Mouse (Mus musculus): ENCODE measurements around the gene Vdr.
"Not testable (repeated sequence)": the region's sequence is repeated elsewhere in the genome, so short reads cannot be mapped to it uniquely, and the experiment has no call there.

Vdr gene

GRCm38 (mm10) chr15:97880441-97880840, 30.0 kb downstream of the Vdr start:
- DNase-seq (ENCODE audit: low spot score in 2 of 2), result no peak

- DNase-seq (ENCODE audit: low spot score in 2 of 2), result no peak
Measured at GRCm38 (mm10) chr15:97878696-97879328, 31.6 kb downstream of the Vdr start.

GRCm38 (mm10) chr15:97875784-97876183, 34.6 kb downstream of the Vdr start:
- no peak for DNase-seq (ENCODE audit: low spot score in 2 of 2)

- no peak for DNase-seq (ENCODE audit: low spot score in 2 of 2)
Measured at GRCm38 (mm10) chr15:97873717-97874116, 36.7 kb downstream of the Vdr start.

GRCm38 (mm10) chr15:97872161-97872560, 38.3 kb downstream of the Vdr start:
- no peak for DNase-seq (ENCODE audit: low spot score in 2 of 2)

GRCm38 (mm10) chr15:97871055-97872030, 39.1 kb downstream of the Vdr start:
- DNase-seq (ENCODE audit: low spot score in 2 of 2), result no peak

GRCm38 (mm10) chr15:97870116-97870515, 40.3 kb downstream of the Vdr start:
- DNase-seq (ENCODE audit: low spot score in 2 of 2), result not testable (repeated sequence)

- no peak for DNase-seq (ENCODE audit: low spot score in 2 of 2)
Measured at GRCm38 (mm10) chr15:97868985-97869384, 41.4 kb downstream of the Vdr start.

- DNase-seq (ENCODE audit: low spot score in 2 of 2), result no peak
Measured at GRCm38 (mm10) chr15:97865988-97866387, 44.4 kb downstream of the Vdr start.

- no peak for DNase-seq (ENCODE audit: low spot score in 2 of 2)
Measured at GRCm38 (mm10) chr15:97865175-97865574, 45.3 kb downstream of the Vdr start.

GRCm38 (mm10) chr15:97864361-97865045, 45.9 kb downstream of the Vdr start:
- no peak for DNase-seq (ENCODE audit: low spot score in 2 of 2)

- peak; percentile 33 to 45 for DNase-seq (ENCODE audit: low spot score in 2 of 2)
Measured at GRCm38 (mm10) chr15:97863494-97863881, 46.9 kb downstream of the Vdr start.

- no peak for DNase-seq (ENCODE audit: low spot score in 2 of 2)
Measured at GRCm38 (mm10) chr15:97862881-97863493, 47.4 kb downstream of the Vdr start.

GRCm38 (mm10) chr15:97860353-97860752, 50.1 kb downstream of the Vdr start:
- DNase-seq (ENCODE audit: low spot score in 2 of 2), result no peak

- no peak for DNase-seq (ENCODE audit: low spot score in 2 of 2)
Measured at GRCm38 (mm10) chr15:97858431-97858830, 52.0 kb downstream of the Vdr start.

GRCm38 (mm10) chr15:97854551-97854950, 55.9 kb downstream of the Vdr start:
- no peak for DNase-seq (ENCODE audit: low spot score in 2 of 2)

- no peak for DNase-seq (ENCODE audit: low spot score in 2 of 2)
Measured at GRCm38 (mm10) chr15:97854059-97854458, 56.4 kb downstream of the Vdr start.

- DNase-seq (ENCODE audit: low spot score in 2 of 2), result no peak
Measured at GRCm38 (mm10) chr15:97852291-97852690, 58.1 kb downstream of the Vdr start.

GRCm38 (mm10) chr15:97851011-97851410, 59.4 kb downstream of the Vdr start:
- DNase-seq (ENCODE audit: low spot score in 2 of 2), result no peak

GRCm38 (mm10) chr15:97850441-97850840, 60.0 kb downstream of the Vdr start:
- DNase-seq (ENCODE audit: low spot score in 2 of 2), result no peak

GRCm38 (mm10) chr15:97849116-97849911, 61.1 kb downstream of the Vdr start:
- DNase-seq (ENCODE audit: low spot score in 2 of 2), result peak; percentile 79 to 85

Measured in frontal cortex, postnatal 14 days (tissue).